In the genomic region with DNA sequence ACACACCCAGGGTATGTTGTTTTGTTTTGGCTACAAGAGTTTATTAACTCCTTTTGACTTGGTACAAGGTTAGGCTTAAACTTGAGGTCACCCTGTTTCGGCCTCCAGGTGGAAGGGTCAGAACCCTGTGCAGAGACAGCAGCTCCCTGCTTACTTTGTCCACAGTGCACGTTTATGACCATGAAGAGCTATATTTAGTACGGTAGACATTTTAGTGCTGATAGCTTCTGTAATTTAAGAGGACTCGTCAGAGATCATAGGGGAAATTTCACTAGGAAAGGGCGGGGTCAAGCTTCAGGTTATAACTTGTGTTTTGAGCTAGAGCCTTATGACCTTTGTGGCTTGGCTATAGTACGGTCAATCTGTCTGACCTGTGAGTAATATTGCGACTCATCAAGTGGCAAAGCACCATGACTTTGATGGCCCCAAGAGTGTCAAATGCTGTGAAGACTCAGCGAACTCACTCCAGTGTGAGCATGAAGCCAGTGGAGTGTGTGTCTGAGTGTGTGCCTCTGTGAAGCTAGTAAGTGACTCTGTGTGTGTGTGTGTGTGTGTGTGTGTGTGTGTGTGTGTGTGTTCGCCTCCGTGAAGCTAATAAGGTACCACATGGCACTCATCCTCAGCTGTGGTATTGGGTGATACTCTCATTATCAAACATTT, we compare ENCODE assay signal across 10 mouse cellular contexts. TPM values are rescaled to one million over a fixed set of nuclear protein-coding genes. Genes with fewer than 3 reads are reported as not detected.
DNase-seq lines count a peak whose midpoint lies in the region; ATAC-seq lines count a peak whose summit lies in the region.
"Had no signal": no experiment of that assay in that cellular context is flagged by ENCODE, and none has a peak within 500 bp of the region (broad histone marks: within the 10 kb centered on the region; RNA-seq: fewer than 3 reads in every experiment).

No protein-coding gene starts in this region.

- H3K27ac ChIP-seq in neural tube, embryonic 15.5 days (replicated peaks): no peak overlapping the region
- peak overlapping the region; percentile 74 for H3K27ac ChIP-seq in liver, embryonic 12.5 days
- H3K27ac ChIP-seq: forebrain, embryonic 13.5 days had no signal

- peak; percentile 69 for DNase-seq in adrenal gland, adult 2 months
- no peak for DNase-seq in adrenal gland, postnatal 4 days (ENCODE audit: low spot score in 2 of 2)
- DNase-seq in neural tube, embryonic 10.5 days (ENCODE audit: extremely low spot score, low spot score): no peak
- DNase-seq in yolk sac, embryonic 10.5 days (ENCODE audit: low spot score): peak; percentile 30
- DNase-seq in urinary bladder, postnatal 36 days (ENCODE audit: low spot score in 2 of 2): no peak
- DNase-seq in thymus, postnatal 10 days (ENCODE audit: low spot score in 2 of 2): no peak
- DNase-seq: midbrain, embryonic 14.5 days had no signal

- 0 out of 2 replicates have a peak, but pooled peaks have one; percentile 16 for ATAC-seq in neural tube, embryonic 15.5 days (ENCODE audit: low FRiP score)
- ATAC-seq in liver, embryonic 12.5 days: peak; percentile 28; the same call in 1 of the 2 replicates
- ATAC-seq: forebrain, embryonic 13.5 days had no signal

- H3K4me3 ChIP-seq in neural tube, embryonic 15.5 days (replicated peaks): no peak overlapping the region
- no peak overlapping the region for H3K4me3 ChIP-seq in liver, embryonic 12.5 days
- H3K4me3 ChIP-seq: forebrain, embryonic 13.5 days had no signal

- no peaks in the 10 kb centered on the region for H3K36me3 ChIP-seq in neural tube, embryonic 15.5 days
- H3K36me3 ChIP-seq in liver, embryonic 12.5 days: no peaks in the 10 kb centered on the region

- H3K4me2 ChIP-seq in neural tube, embryonic 15.5 days: no peak overlapping the region
- peak overlapping the region; percentile 10; the same call in 1 of the 2 replicates for H3K4me2 ChIP-seq in liver, embryonic 12.5 days
- H3K4me2 ChIP-seq: forebrain, embryonic 13.5 days had no signal

- no peaks in the 10 kb centered on the region; the same call in 1 of the 2 replicates for H3K4me1 ChIP-seq in neural tube, embryonic 15.5 days
- peaks cover 31% of the 10 kb centered on the region for H3K4me1 ChIP-seq in liver, embryonic 12.5 days

- no peaks in the 10 kb centered on the region for H3K27me3 ChIP-seq in neural tube, embryonic 15.5 days (replicated peaks)
- no peaks in the 10 kb centered on the region for H3K27me3 ChIP-seq in liver, embryonic 12.5 days (replicated peaks)
- H3K27me3 ChIP-seq: forebrain, embryonic 13.5 days had no signal

- WGBS in neural tube, embryonic 15.5 days: 87% methylated on average over 10 of the region's 10 CpGs
- WGBS in liver, embryonic 12.5 days (ENCODE audit: insufficient replicate concordance): 39% methylated on average over 10 of the region's 10 CpGs

- H3K9ac ChIP-seq in neural tube, embryonic 15.5 days (replicated peaks): no peak overlapping the region
- no peak overlapping the region for H3K9ac ChIP-seq in liver, embryonic 12.5 days
- H3K9ac ChIP-seq: forebrain, embryonic 13.5 days had no signal

- no peaks in the 10 kb centered on the region for H3K9me3 ChIP-seq in neural tube, embryonic 15.5 days (replicated peaks)
- no peaks in the 10 kb centered on the region for H3K9me3 ChIP-seq in liver, embryonic 12.5 days (replicated peaks)
- H3K9me3 ChIP-seq: forebrain, embryonic 13.5 days had no signal

RNA-seq across cellular contexts. Expression of a gene that starts 45.7 kb away (rescaled TPM):
- total RNA-seq in adrenal gland, adult 2 months (2021): 10 to 100 TPM; 28.9 to 39.8 TPM
- 0.61 and 0.85 TPM in 2 replicates for polyA plus RNA-seq in adrenal gland, adult 2 months (2012; rRNA removed)
- total RNA-seq in adrenal gland, postnatal 4 days (2021): 10 to 100 TPM; 51.4 to 64.6 TPM
- polyA plus RNA-seq in neural tube, embryonic 15.5 days (2015; fragmentation: Nextera tagmentation; extraction: Ambion mirVana): 11.7 and 15.3 TPM in 2 replicates
- polyA plus RNA-seq in liver, embryonic 12.5 days (2016; fragmentation: Nextera tagmentation; extraction: Ambion mirVana): 9.3 and 10.1 TPM in 2 replicates

Comparison
In these comparisons a context has a peak if more than half of its experiments do, and no peak if none do; other contexts are left out.
1. DNase-seq: peak in adrenal gland, adult 2 months (single experiment) and yolk sac, embryonic 10.5 days (single experiment); none in adrenal gland, postnatal 4 days (0 of 2), neural tube, embryonic 10.5 days (single experiment), urinary bladder, postnatal 36 days (0 of 2) and thymus, postnatal 10 days (0 of 2).